8 mouse cellular contexts compared by ENCODE assay signal in the genomic region with DNA sequence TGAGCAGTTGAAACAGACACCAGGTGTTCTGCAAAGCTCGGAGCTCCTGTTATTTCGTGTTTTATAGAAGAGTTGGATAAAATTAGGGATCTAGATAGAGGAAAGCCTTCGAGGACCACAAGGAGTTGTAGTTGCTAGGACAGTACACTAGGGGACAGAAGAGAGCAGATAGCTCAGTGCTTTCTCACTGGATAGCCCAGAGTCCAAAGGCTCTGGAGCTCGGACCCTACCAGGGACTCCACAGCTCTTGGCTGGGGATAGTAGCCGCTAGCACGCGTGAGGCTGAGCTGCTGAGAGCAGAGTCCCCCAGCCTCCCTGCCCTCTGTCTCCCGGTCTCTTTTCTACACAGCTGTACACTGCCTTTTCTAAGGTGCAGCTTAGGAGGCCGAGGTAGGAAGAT. TPM values are rescaled to one million over a fixed set of nuclear protein-coding genes. Genes with fewer than 3 reads are reported as not detected.
DNase-seq lines count a peak whose midpoint lies in the region; ATAC-seq lines count a peak whose summit lies in the region.

No protein-coding gene starts in this region.

- peak; percentile 32 for DNase-seq in CD4-positive, CD25-positive, alpha-beta regulatory T cell, adult 2 months (ENCODE audit: low read depth, low spot score)
- peak; percentile 55 to 69 for DNase-seq in right cerebral cortex, adult 2 months (ENCODE audit: low spot score in 2 of 2)
- no peak for DNase-seq in right cerebral cortex, postnatal 36 days (ENCODE audit: low spot score in 2 of 2)
- peak; percentile 70 for DNase-seq in embryo, embryonic 11 days
- DNase-seq in kidney, postnatal 36 days, result peak; percentile 37 to 45
- peak; percentile 53 for DNase-seq in lung, postnatal 36 days
- no peak for DNase-seq in gastrocnemius, adult 8-10 months (ENCODE audit: low spot score in 2 of 2)

- ATAC-seq in CD4-positive, CD25-positive, alpha-beta regulatory T cell, adult 4 months, result no peak

RNA-seq across cellular contexts. Expression of a gene that starts 41.2 kb away (rescaled TPM):
- polyA plus RNA-seq in CD4-positive, CD25-positive, alpha-beta regulatory T cell, adult 4 months (2017; shearing (Covaris generic)), result 1 to 10 TPM; 3.3 to 8.5 TPM
- 10 to 100 TPM; 57.5 to 66.9 (median 60.3) TPM for total RNA-seq in gastrocnemius, adult 8-10 months (2022)

Comparison
In these comparisons a context has a peak if more than half of its experiments do, and no peak if none do; other contexts are left out.
1. DNase-seq: peak in CD4-positive, CD25-positive, alpha-beta regulatory T cell, adult 2 months (single experiment), right cerebral cortex, adult 2 months (2 of 2), embryo, embryonic 11 days (single experiment), kidney, postnatal 36 days (2 of 2) and lung, postnatal 36 days (single experiment); none in right cerebral cortex, postnatal 36 days (0 of 2) and gastrocnemius, adult 8-10 months (0 of 2).